Mouse (Mus musculus): Measurements from ENCODE around the gene Hcn3. TPM values are rescaled to one million over a fixed set of nuclear protein-coding genes. Genes with fewer than 3 reads are reported as not detected.

Gene Hcn3
- total RNA-seq, 1 experiment from 2014 or later = 0.37 TPM

DNA sequence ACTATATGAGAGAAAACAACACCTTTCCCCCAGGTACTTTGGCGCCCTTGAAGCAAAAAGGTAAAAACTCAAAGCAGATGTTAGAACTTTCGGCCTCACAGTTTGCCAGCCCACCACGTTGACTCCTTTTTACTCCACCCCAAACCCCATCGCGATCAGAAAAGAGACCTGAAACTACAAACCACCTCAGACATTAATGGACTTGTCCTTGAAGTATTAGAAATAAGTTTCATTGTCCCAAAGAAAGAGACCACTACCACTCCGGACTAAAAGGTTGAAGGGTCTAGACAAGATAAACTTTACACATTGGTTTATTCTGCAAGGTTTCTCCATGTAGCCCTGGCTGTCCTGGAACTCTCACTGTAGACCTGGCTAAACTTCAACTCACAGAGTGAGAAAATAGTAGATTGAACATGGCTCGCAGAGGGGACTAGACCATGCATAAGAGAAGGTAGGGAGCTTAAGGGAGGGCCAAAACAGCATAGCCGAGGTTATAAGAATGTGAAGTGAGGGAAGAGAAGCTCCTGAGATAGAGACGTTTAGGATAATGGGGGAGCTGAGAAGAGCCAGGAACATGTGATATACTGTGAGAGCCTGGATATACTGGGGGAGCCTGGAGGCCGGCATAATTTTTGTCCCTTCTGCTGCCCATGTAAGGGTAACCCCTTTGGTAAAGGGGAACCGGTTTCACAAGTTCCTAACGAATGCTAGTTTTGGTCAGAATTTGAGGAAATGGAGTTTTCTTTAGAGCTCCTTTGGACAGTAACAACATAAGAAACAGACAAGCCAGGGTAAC, 57.3 kb downstream of the Hcn3 start:
- no peak for ATAC-seq (replicated peaks; ENCODE audit: low read depth, poor library complexity, severe bottlenecking)

DNA sequence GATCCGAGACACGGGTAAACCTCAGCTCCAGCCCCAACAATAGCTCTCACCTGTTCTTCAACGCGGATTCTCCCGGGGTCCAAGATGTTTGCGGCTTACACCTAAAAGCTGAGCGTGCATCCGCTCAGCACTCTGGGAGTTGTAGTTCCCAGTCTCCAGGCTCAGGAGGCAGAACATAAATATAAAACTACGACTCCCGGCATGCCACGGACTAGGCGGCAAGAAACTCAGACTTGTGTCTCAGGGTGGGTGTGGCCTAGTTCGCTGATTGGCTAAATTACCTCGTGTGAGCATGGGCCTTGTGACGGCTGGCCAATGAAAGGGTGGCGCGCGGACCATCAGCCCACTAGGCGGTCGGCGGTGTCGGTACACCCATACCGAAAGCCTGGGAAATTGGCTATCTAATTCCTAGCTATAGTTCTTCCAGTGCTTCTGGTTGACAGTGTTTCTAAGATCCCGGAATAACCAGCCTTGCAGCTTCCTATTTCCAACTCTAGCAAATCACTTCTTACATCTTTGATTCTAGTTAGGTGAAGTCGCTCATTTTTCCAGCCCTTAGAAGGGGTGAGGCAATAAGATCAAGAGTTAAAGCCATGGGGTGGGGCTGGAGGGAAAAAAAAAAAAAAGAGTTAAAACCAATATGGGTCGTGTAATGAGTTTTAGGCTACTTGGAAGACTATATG, 58.0 kb downstream of the Hcn3 start, which contains the start of gene Fdps:
Gene Fdps (minus strand): TSS at position 148 of the 683 bp plus-strand sequence.
- peak; percentile 98 for ATAC-seq (replicated peaks; ENCODE audit: low read depth, poor library complexity, severe bottlenecking)

DNA sequence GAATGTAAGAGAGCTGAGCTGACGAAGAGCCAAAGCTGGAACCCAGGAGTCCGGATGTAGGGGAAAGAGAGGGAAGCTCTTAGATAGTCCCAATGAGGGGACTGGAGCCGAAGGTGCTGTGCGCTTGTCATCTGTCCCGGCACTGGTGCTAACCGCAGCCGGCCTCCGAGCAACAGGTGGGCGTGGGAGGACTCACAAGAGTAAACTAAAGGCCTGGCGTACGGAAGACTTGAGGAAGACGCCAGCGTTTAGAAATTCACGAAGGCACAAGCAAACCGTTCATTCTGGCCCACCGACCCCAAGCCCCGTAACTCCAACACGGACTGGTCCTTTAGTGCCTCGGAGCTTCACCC, 58.6 kb downstream of the Hcn3 start:
- ATAC-seq (replicated peaks; ENCODE audit: low read depth, poor library complexity, severe bottlenecking) = peak; percentile 33

DNA sequence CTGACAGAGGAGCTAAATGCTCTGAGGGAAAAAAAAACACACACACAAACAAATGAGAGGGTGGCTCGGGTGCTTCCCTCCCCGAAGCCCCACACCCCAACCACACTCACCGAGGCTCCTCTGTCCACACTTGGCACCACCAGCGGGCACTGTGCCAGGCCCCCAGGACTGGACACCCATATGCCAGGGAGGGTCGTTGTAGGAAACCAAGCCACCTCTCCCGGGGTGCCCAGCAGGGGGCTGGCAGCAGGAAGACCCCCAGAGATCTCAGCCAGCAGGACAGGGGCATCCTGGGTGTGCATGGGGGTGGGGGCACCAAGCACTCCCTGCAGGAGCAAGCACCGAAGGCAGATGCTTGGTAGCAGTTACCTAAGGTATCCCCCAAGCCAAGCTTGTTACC, 59.2 kb downstream of the Hcn3 start, which contains the start of gene Gm43738:
Gene Gm43738 (minus strand): TSS at position 289 of the 400 bp plus-strand sequence.
- no peak for ATAC-seq (replicated peaks; ENCODE audit: low read depth, poor library complexity, severe bottlenecking)

Other genes with a start within 250 kb of the Hcn3 start
- 34.5 and 46.1 TPM in 2 replicates for gene Msto1, start 246.2 kb downstream of the Hcn3 start, total RNA-seq (2017)
- gene Ash1l, start 209.6 kb downstream of the Hcn3 start, total RNA-seq (2017) = 30.2 and 37.4 TPM in 2 replicates
- gene Dap3, start 209.0 kb downstream of the Hcn3 start, total RNA-seq (2017) = 93.1 and 111 TPM in 2 replicates
- 15.8 and 18.3 TPM in 2 replicates for gene Rusc1, start 66.9 kb downstream of the Hcn3 start, total RNA-seq (2017)
- not detected in 2 replicates for gene Gm43738, start 59.1 kb downstream of the Hcn3 start, total RNA-seq (2017)
- gene Fdps, start 58.2 kb downstream of the Hcn3 start, total RNA-seq (2017) = 102 and 103 TPM in 2 replicates
- 44.1 and 92.6 TPM in 2 replicates for gene Pklr, start 24.1 kb downstream of the Hcn3 start, total RNA-seq (2017)
- 48.5 and 80.8 TPM in 2 replicates for gene Clk2, start 4.6 kb upstream of the Hcn3 start, total RNA-seq (2017)
- gene Scamp3, start 17.3 kb upstream of the Hcn3 start, total RNA-seq (2017) = 29.2 and 46.9 TPM in 2 replicates
- 4.5 and 8.6 TPM in 2 replicates for gene Fam189b, start 22.9 kb upstream of the Hcn3 start, total RNA-seq (2017)
- gene Gba, start 42.7 kb upstream of the Hcn3 start, total RNA-seq (2017) = 37.8 and 41.5 TPM in 2 replicates
- 0.09 TPM in 1 of 2 replicates, not detected in the other for gene Thbs3, start 55.0 kb upstream of the Hcn3 start, total RNA-seq (2017)
- gene Mtx1, start 66.9 kb upstream of the Hcn3 start, total RNA-seq (2017) = 81.9 and 104 TPM in 2 replicates
- gene Muc1, start 68.9 kb upstream of the Hcn3 start, total RNA-seq (2017) = 0.29 TPM in 1 of 2 replicates, not detected in the other
- gene Krtcap2, start 85.8 kb upstream of the Hcn3 start, total RNA-seq (2017) = 142 and 159 TPM in 2 replicates
- 0.49 and 7.1 TPM in 2 replicates for gene Trim46, start 86.1 kb upstream of the Hcn3 start, total RNA-seq (2017)
- gene Dpm3, start 99.2 kb upstream of the Hcn3 start, total RNA-seq (2017) = 63.6 and 66.6 TPM in 2 replicates
- 32.5 and 65.3 TPM in 2 replicates for gene Slc50a1, start 110.4 kb upstream of the Hcn3 start, total RNA-seq (2017)
- not detected in 2 replicates for gene Efna1, start 120.9 kb upstream of the Hcn3 start, total RNA-seq (2017)
- not detected in 2 replicates for gene Efna3, start 162.8 kb upstream of the Hcn3 start, total RNA-seq (2017)
- gene Efna4, start 177.8 kb upstream of the Hcn3 start, total RNA-seq (2017) = 1.7 and 3.8 TPM in 2 replicates
- 34.0 and 35.2 TPM in 2 replicates for gene Adam15, start 189.8 kb upstream of the Hcn3 start, total RNA-seq (2017)
- not detected in 2 replicates for gene Dcst2, start 201.8 kb upstream of the Hcn3 start, total RNA-seq (2017)
- gene Dcst1, start 205.1 kb upstream of the Hcn3 start, total RNA-seq (2017) = 0.09 TPM in 1 of 2 replicates, not detected in the other
- 5.0 and 5.3 TPM in 2 replicates for gene Zbtb7b, start 234.6 kb upstream of the Hcn3 start, total RNA-seq (2017)
- gene Lenep, start 242.6 kb upstream of the Hcn3 start, total RNA-seq (2017) = 1.6 TPM in 1 of 2 replicates, not detected in the other